Mouse (Mus musculus) lung, embryonic 15.5 days (tissue): Measurements from ENCODE around the gene Gsdma3. TPM values are rescaled to one million over a fixed set of nuclear protein-coding genes. Genes with fewer than 3 reads are reported as not detected.

Experiments
- ATAC-seq: fragments of 200-750 bp; cut with Nextera tagmentation; 2 replicates; pipeline ENCODE4 v1.8.0; 2017; ENCODE audit warnings: moderate number of reproducible peaks, borderline replicate concordance; ENCODE audit not compliant: low FRiP score, low TSS enrichment; ENCODE audit errors: extremely low read depth
- H3K27ac ChIP-seq: fragments of 300-500 bp; sonication (generic); 2 replicates; pipeline ENCODE4 v1.5.1; 2015; ENCODE audit warnings: moderate library complexity, mild to moderate bottlenecking, inconsistent platforms
- H3K27me3 ChIP-seq: fragments of 300-500 bp; sonication (generic); 2 replicates; pipeline ENCODE4 v1.6.1; 2015; ENCODE audit warnings: inconsistent platforms
- H3K36me3 ChIP-seq: fragments of 300-500 bp; sonication (generic); 2 replicates; pipeline ENCODE4 v1.6.1; 2015; ENCODE audit warnings: inconsistent platforms
- H3K4me1 ChIP-seq: fragments of 300-500 bp; sonication (generic); 2 replicates; pipeline ENCODE4 v1.6.1; 2015; ENCODE audit warnings: inconsistent platforms
- H3K4me2 ChIP-seq: fragments of 300-500 bp; sonication (generic); 2 replicates; pipeline ENCODE4 v1.6.1; 2015; ENCODE audit warnings: inconsistent platforms, mild to moderate bottlenecking, moderate library complexity
- H3K4me3 ChIP-seq: fragments of 300-500 bp; sonication (generic); 2 replicates; pipeline ENCODE4 v1.5.1; 2015; ENCODE audit warnings: mild to moderate bottlenecking, inconsistent platforms
- H3K9ac ChIP-seq: fragments of 300-500 bp; sonication (generic); 2 replicates; pipeline ENCODE4 v1.6.1; 2015; ENCODE audit warnings: inconsistent platforms
- H3K9me3 ChIP-seq: fragments of 300-500 bp; sonication (generic); 2 replicates; pipeline ENCODE4 v1.6.1; 2016; ENCODE audit warnings: inconsistent platforms
- WGBS: fragments of 180-500 bp; shearing (Covaris S2); methylation state at CpG from one replicate; pipeline ENCODE4 v1.1.7; 2015; 5-methylcytosine and 5-hydroxymethylcytosine counted together
- polyA plus RNA-seq: library from polyadenylated mRNA; unstranded; fragments of >200 nt; fragmentation: Nextera tagmentation; extraction: Ambion mirVana; gene quantifications from 2 replicates; pipeline ENCODE4 v1.2.1, GENCODE M21; 2015

The Gsdma3 gene
- polyA plus RNA-seq, 1 experiment from 2014 or later: not detected

DNA sequence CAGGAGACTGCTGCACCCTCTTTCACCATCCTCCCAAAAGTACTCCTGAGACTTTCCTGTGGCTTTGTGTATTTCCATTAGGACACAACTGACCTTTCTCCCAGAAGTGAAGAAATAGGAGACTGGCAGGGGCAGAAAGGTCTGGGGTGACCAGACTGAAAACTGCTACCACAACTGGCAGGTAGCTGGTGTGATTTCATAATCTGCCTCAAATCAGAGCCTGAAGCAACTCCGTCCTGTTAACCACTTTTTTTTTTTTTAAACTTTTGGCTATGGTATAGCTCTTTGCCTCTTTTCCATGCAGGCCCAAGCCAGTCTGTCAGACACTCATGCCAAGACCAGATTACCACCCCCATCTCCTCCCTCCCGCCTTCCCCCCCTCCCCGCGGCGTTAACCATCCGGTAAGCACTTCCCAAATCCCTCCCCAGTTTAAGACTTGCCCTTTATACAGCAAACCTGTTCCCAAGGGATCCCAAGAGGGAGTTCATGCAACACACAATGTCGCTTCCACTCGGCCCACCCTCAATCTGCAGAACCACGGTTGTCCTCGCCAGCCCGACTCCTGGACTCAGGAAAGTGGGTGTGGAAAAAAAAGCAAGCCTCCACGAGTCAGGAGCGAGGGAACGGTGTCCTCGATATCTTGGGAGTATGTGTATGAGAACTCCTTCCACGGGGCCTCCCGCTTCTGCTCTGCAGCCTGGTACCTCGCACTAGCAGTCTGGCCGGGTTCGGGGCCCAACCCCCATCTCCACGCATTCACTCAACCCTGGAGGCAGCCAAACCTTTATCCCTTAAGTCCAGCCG lies 39.9 kb upstream of the Gsdma3 start:
- 0 out of 2 replicates have a peak, but pooled peaks cover 3% of the 10 kb centered on the region for H3K27me3 ChIP-seq

DNA sequence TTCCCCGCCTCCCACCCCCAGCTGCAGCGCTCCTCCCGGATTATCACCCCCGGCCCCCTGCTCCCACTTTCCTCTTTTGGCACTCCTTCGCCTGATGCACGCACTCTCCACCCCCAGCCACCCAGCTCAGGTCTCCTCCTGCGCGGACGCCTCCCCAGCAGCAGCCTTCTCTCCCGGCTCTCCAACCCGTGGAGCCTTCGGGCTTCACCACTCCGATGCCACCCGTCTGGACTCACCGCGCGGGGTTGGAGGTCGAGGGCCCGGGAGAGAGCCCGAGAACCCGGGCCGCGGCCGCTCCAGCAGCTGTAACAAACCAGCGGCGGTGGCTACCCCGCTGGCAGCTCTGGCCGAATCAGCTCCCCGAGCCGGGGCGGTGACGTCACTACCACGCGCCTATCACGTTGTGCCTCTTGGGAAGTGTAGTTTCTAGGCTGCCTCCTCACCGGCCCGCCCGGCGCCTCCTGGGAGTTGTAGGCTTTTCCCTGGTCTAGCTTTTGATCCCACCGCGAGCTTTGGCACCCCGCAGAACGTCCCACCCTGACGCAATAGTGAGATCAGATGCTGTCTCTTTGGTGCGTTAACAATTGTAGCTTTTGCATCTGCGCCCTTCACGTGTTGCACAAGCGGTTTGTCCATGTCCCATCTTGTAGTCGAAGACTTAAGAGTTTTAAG lies 39.1 kb upstream of the Gsdma3 start, which contains the start of gene Ormdl3:
TSS of gene Ormdl3 (minus strand) at position 477 of the 672 bp plus-strand sequence.
- Histone ChIP-seq H3K4me3 (peak within 1 kb of the TSS; percentile 76), H3K27me3 (0 out of 2 replicates have a peak, but pooled peaks cover 5% of the 10 kb centered on the region)
- peak; percentile 93 for ATAC-seq

More for the DNA sequence above, 39.9 kb upstream of the Gsdma3 start:
- peak overlapping the region; percentile 83 for H3K4me2 ChIP-seq
- under 1% methylated on average over 22 of the region's 22 CpGs for WGBS
- peaks cover 17% of the 10 kb centered on the region; the same call in 1 of the 2 replicates for H3K36me3 ChIP-seq
- peak; percentile 19 for ATAC-seq
- H3K9me3 ChIP-seq: no peaks in the 10 kb centered on the region
- H3K9ac ChIP-seq: peak overlapping the region; percentile 81
- peaks cover 39% of the 10 kb centered on the region for H3K4me1 ChIP-seq
- H3K4me3 ChIP-seq: peak overlapping the region; percentile 76
- peak overlapping the region; percentile 81 for H3K27ac ChIP-seq

GRCm38 (mm10) chr11:98587684-98588546 lies 38.2 kb upstream of the Gsdma3 start:
- Histone ChIP-seq H3K4me3 (peak overlapping the region; percentile 76), H3K27me3 (peaks cover 11% of the 10 kb centered on the region; the same call in 1 of the 2 replicates), H3K4me2 (peak overlapping the region; percentile 83), H3K9me3 (no peaks in the 10 kb centered on the region), H3K27ac (peak overlapping the region; percentile 90), H3K4me1 (peaks cover 39% of the 10 kb centered on the region), H3K9ac (peak overlapping the region; percentile 27; the same call in 1 of the 2 replicates), H3K36me3 (peaks cover 6% of the 10 kb centered on the region; the same call in 1 of the 2 replicates)
- 3% methylated on average over 20 of the region's 20 CpGs for WGBS
- peak; percentile 72 for ATAC-seq

More for the DNA sequence above, 39.1 kb upstream of the Gsdma3 start, which contains the start of gene Ormdl3:
- under 1% methylated on average over 49 of the region's 49 CpGs for WGBS
- Histone ChIP-seq H3K36me3 (peaks cover 15% of the 10 kb centered on the region; the same call in 1 of the 2 replicates), H3K4me1 (peaks cover 39% of the 10 kb centered on the region), H3K27ac (peak within 1 kb of the TSS; percentile 90), H3K9ac (peak within 1 kb of the TSS; percentile 81), H3K9me3 (no peaks in the 10 kb centered on the region), H3K4me2 (peak within 1 kb of the TSS; percentile 83)

DNA sequence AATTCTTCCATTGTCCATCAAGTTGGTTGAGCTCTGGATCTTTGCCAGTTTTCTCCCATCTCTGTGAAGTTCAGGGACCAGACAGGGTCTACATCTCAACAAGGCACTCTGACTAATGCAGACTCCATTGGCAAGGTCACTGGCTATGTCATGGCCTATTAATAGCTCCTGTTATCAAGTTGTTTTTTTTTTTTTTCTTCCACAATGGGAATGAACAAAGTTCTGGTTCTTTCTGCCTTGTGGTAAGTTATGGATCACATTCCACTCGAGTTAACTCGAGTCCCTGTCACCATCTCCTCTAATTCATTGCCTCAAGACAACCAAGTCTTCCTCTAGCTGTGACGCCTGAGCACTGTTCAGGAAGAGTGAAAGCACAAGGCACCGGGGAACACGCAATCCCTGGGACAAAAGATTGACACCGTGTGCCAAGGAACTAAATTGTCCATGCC lies 37.3 kb upstream of the Gsdma3 start:
- no peaks in the 10 kb centered on the region for H3K36me3 ChIP-seq
- H3K4me3 ChIP-seq: 0 out of 2 replicates have a peak overlapping the region, but pooled peaks have one; percentile 76
- H3K27ac ChIP-seq: peak overlapping the region; percentile 90
- H3K9me3 ChIP-seq: no peaks in the 10 kb centered on the region
- H3K9ac ChIP-seq: no peak overlapping the region
- 54% methylated on average over 6 of the region's 6 CpGs for WGBS
- ATAC-seq: no peak
- H3K4me2 ChIP-seq: peak overlapping the region; percentile 83
- H3K4me1 ChIP-seq: peaks cover 39% of the 10 kb centered on the region
- H3K27me3 ChIP-seq: peaks cover 14% of the 10 kb centered on the region; the same call in 1 of the 2 replicates

GRCm38 (mm10) chr11:98589306-98589705 lies 36.9 kb upstream of the Gsdma3 start:
- H3K36me3 ChIP-seq: no peaks in the 10 kb centered on the region
- H3K27ac ChIP-seq: peak overlapping the region; percentile 27; the same call in 1 of the 2 replicates
- no peak for ATAC-seq
- no peak overlapping the region for H3K4me2 ChIP-seq
- H3K9ac ChIP-seq: no peak overlapping the region
- H3K27me3 ChIP-seq: peaks cover 14% of the 10 kb centered on the region; the same call in 1 of the 2 replicates
- WGBS: 71% methylated on average over 8 of the region's 8 CpGs
- H3K9me3 ChIP-seq: no peaks in the 10 kb centered on the region
- peaks cover 39% of the 10 kb centered on the region for H3K4me1 ChIP-seq
- H3K4me3 ChIP-seq: no peak overlapping the region

GRCm38 (mm10) chr11:98590548-98591445 lies 35.4 kb upstream of the Gsdma3 start:
- Histone ChIP-seq H3K9ac (no peak overlapping the region), H3K4me2 (no peak overlapping the region), H3K9me3 (no peaks in the 10 kb centered on the region), H3K27ac (no peak overlapping the region), H3K4me3 (no peak overlapping the region), H3K27me3 (peaks cover 14% of the 10 kb centered on the region; the same call in 1 of the 2 replicates), H3K36me3 (no peaks in the 10 kb centered on the region), H3K4me1 (peaks cover 26% of the 10 kb centered on the region)
- 60% methylated on average over 19 of the region's 19 CpGs for WGBS
- ATAC-seq: no peak

DNA sequence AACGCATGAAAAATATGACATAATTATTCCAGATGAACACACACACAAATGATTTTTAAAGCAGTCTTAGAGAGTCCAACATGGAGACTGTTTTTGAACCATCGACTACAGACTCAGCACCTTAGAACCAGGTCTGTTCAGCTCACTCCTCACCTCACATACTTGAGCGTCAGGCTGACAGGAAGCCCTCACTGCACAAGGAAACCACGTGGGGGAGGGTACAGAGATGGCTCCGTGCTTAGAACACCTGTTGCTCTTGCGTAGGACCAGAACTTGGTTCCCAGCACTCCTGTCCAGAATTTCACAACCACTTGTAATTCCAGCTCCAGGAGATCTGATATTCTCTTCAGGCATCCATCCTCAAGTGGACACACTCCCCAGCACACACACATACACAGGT lies 31.1 kb upstream of the Gsdma3 start:
- H3K9ac ChIP-seq: no peak overlapping the region
- H3K9me3 ChIP-seq: no peaks in the 10 kb centered on the region
- 0 out of 2 replicates have a peak, but pooled peaks cover 7% of the 10 kb centered on the region for H3K4me1 ChIP-seq
- no peaks in the 10 kb centered on the region for H3K36me3 ChIP-seq
- no peak overlapping the region for H3K27ac ChIP-seq
- H3K4me2 ChIP-seq: no peak overlapping the region
- H3K27me3 ChIP-seq: peaks cover 33% of the 10 kb centered on the region
- no peak overlapping the region for H3K4me3 ChIP-seq
- WGBS: 68% methylated on average over 6 of the region's 6 CpGs
- ATAC-seq: no peak

DNA sequence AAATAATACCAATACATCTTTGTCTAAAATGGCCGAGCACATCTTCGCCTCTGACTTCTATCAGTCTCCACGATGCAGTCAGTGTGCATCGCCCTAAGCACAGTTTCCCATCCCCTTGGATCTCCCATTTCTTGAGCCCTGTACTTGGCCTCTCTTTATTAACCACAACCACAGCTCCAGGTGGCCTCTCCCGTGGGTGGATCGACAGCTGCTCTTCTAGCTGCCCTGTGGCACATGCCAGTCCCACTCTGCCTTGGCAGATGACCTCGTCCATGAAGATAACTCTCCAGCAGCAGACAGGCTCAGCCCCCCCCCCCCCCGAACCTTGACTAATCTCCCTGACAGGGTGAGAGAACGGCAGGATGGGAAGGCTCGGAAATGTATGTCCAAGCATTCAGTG lies 30.7 kb upstream of the Gsdma3 start:
- Histone ChIP-seq H3K4me1 (0 out of 2 replicates have a peak, but pooled peaks cover 7% of the 10 kb centered on the region), H3K4me2 (no peak overlapping the region), H3K36me3 (no peaks in the 10 kb centered on the region), H3K4me3 (no peak overlapping the region), H3K9me3 (no peaks in the 10 kb centered on the region), H3K27me3 (peaks cover 35% of the 10 kb centered on the region), H3K9ac (no peak overlapping the region), H3K27ac (no peak overlapping the region)
- WGBS: 66% methylated on average over 10 of the region's 10 CpGs
- no peak for ATAC-seq

- no peak overlapping the region for H3K27ac ChIP-seq
- no peaks in the 10 kb centered on the region for H3K36me3 ChIP-seq
- 0 out of 2 replicates have a peak, but pooled peaks cover 11% of the 10 kb centered on the region for H3K4me1 ChIP-seq
- no peak for ATAC-seq
- WGBS: 71% methylated on average over 3 of the region's 3 CpGs
- no peak overlapping the region for H3K4me3 ChIP-seq
- no peak overlapping the region for H3K4me2 ChIP-seq
- H3K27me3 ChIP-seq: peaks cover 40% of the 10 kb centered on the region
- H3K9me3 ChIP-seq: no peaks in the 10 kb centered on the region
- H3K9ac ChIP-seq: no peak overlapping the region
These were observed 30.2 kb upstream of the Gsdma3 start for GRCm38 (mm10) chr11:98595955-98596354.

- H3K4me1 ChIP-seq: peaks cover 16% of the 10 kb centered on the region; the same call in 1 of the 2 replicates
- H3K4me2 ChIP-seq: no peak overlapping the region
- H3K27ac ChIP-seq: no peak overlapping the region
- no peak for ATAC-seq
- no peaks in the 10 kb centered on the region for H3K36me3 ChIP-seq
- peaks cover 43% of the 10 kb centered on the region for H3K27me3 ChIP-seq
- no peak overlapping the region for H3K4me3 ChIP-seq
- H3K9me3 ChIP-seq: no peaks in the 10 kb centered on the region
- WGBS: 37% methylated on average over 5 of the region's 6 CpGs
- H3K9ac ChIP-seq: no peak overlapping the region
These were observed 28.8 kb upstream of the Gsdma3 start for GRCm38 (mm10) chr11:98597363-98597762.
